Mouse (Mus musculus) kidney, postnatal 10 days (tissue): ENCODE measurements around the gene Rrp9.

Experiments
- DNase-seq: peaks from one replicate; pipeline ENCODE4 v3.0.0; 2021; ENCODE audit warnings: mixed read lengths

Gene Rrp9

GRCm38 (mm10) chr9:106534975-106535374, 59.2 kb downstream of the Rrp9 start:
- no peak for DNase-seq
